Mouse (Mus musculus) neural tube, embryonic 15.5 days (tissue): ENCODE measurements around the gene Sez6. TPM values are rescaled to one million over a fixed set of nuclear protein-coding genes. Genes with fewer than 3 reads are reported as not detected.
A peak's percentile ranks its signal among the peaks of the same experiment; 100 is the strongest.

Experiments
- ATAC-seq: fragments of 200-750 bp; cut with Nextera tagmentation; 2 replicates; pipeline ENCODE4 v1.8.0; 2017; ENCODE audit warnings: mild to moderate bottlenecking, moderate TSS enrichment, moderate library complexity; ENCODE audit not compliant: low FRiP score
- H3K27ac ChIP-seq: fragments of 300-500 bp; sonication (generic); replicated peaks from 2 replicates; pipeline ENCODE4 v1.5.1; 2015; ENCODE audit warnings: mild to moderate bottlenecking, inconsistent platforms
- H3K27me3 ChIP-seq: fragments of 300-500 bp; sonication (generic); replicated peaks from 2 replicates; pipeline ENCODE4 v1.6.1; 2015; ENCODE audit warnings: inconsistent platforms
- H3K36me3 ChIP-seq: fragments of 300-500 bp; sonication (generic); 2 replicates; pipeline ENCODE4 v1.6.1; 2015; ENCODE audit warnings: inconsistent platforms
- H3K4me1 ChIP-seq: fragments of 300-500 bp; sonication (generic); 2 replicates; pipeline ENCODE4 v1.6.1; 2015; ENCODE audit warnings: inconsistent platforms
- H3K4me2 ChIP-seq: fragments of 300-500 bp; sonication (generic); 2 replicates; pipeline ENCODE4 v1.6.1; 2015; ENCODE audit warnings: inconsistent platforms, mild to moderate bottlenecking, moderate library complexity
- H3K4me3 ChIP-seq: fragments of 300-500 bp; sonication (generic); replicated peaks from 2 replicates; pipeline ENCODE4 v1.5.1; 2015; ENCODE audit warnings: mild to moderate bottlenecking, inconsistent platforms
- H3K9ac ChIP-seq: fragments of 300-500 bp; sonication (generic); replicated peaks from 2 replicates; pipeline ENCODE4 v1.6.1; 2015; ENCODE audit warnings: mild to moderate bottlenecking, inconsistent platforms
- H3K9me3 ChIP-seq: fragments of 300-500 bp; sonication (generic); replicated peaks from 2 replicates; pipeline ENCODE4 v1.6.1; 2016; ENCODE audit warnings: inconsistent platforms
- WGBS: fragments of 180-500 bp; shearing (Covaris S2); methylation state at CpG from one replicate; pipeline ENCODE4 v1.1.7; 2015; ENCODE audit warnings: mixed read lengths; 5-methylcytosine and 5-hydroxymethylcytosine counted together
- polyA plus RNA-seq: library from polyadenylated mRNA; unstranded; fragments of >200 nt; fragmentation: Nextera tagmentation; extraction: Ambion mirVana; gene quantifications from 2 replicates; pipeline ENCODE4 v1.2.1, GENCODE M21; 2015

The Sez6 gene
- polyA plus RNA-seq, 1 experiment from 2014 or later, result 123 TPM

DNA sequence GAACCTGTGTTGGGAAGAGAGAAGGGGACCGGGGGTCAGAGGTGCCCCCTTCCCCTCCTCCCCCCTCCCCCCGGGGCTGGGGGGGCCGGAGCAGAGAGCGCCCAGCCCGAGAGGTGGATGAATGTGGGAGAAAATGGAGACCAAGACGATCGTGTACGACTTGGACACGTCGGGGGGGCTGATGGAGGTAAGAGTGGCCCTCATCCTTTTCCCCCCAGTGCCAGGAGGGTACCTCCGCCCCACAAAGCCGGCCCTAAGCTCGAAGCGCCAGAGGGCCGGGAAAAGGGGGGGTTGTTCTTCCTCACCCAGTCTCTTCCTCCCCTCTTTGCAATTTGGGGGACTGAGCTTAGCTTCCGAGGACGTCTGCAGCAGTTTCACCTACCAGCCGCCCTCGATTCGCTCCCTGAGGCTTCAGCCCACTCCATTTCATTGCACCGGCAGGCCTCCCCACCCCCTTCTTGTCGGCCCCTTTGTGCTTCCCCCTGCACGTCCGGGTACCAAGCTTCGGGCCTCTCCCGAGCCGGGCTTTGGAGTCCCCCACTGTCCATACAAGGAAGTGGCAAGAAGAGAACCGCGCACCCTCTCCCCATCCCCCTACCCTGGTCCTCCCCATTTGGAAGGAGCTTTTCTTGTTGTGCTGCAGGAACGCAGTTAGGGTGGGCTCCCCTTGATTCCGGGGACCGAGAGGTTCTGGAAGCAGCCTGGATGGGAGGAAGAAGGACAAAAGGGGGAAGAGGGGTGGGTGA lies 52.8 kb downstream of the Sez6 start:
- Histone ChIP-seq H3K4me2 (peak overlapping the region; percentile 87), H3K4me3 (peak overlapping the region; percentile 85), H3K36me3 (peaks cover 7% of the 10 kb centered on the region; the same call in 1 of the 2 replicates), H3K4me1 (peaks cover 31% of the 10 kb centered on the region), H3K9ac (peak overlapping the region; percentile 94), H3K27me3 (0 out of 2 replicates have a peak, but pooled peaks cover under 1% of the 10 kb centered on the region), H3K27ac (peak overlapping the region; percentile 91), H3K9me3 (no peaks in the 10 kb centered on the region)
- WGBS, result 0% methylated on average over 28 of the region's 32 CpGs
- ATAC-seq, result no peak

DNA sequence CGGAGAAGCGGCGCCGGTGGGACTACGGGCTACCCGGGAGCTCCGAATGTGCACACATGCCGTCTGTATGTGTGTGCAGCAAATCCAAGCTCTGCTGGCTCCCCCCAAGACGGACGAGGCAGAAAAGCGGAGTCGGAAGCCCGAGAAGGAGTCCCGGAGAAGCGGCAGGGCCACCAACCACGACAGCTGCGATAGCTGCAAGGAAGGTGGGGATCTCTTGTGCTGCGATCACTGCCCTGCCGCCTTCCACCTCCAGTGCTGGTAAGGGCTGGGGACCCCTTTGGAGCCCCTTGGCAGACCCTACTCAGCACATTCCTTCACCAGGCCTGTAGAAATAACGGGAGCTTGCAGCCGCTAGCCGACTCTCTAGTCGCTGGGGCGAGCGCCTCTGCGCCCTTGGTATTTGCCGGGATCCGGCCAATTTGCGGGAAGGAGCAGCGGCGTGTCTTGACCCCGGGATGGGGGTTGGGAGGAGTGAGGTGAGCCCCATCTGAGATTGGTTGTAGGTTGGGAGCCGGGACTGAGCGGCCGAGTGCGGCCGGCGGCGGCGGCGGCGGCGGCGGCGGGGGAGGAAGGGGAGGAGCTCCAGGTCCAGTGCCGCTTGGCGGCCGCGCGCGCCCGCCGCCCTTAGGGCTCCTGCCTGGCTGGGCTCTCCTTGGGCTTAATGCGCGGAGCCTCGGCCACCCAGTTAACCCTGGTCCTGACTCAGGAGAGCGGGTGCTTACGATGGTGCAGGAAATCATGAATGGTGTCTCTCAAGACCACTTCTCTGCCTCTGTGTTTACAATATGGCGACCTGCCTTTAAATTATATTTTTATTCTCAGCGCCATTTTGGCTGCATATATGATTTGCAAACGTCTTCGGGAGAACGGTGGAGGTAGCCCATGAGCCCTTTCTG lies 53.6 kb downstream of the Sez6 start:
- ATAC-seq, result no peak
- peak overlapping the region; percentile 94 for H3K9ac ChIP-seq

DNA sequence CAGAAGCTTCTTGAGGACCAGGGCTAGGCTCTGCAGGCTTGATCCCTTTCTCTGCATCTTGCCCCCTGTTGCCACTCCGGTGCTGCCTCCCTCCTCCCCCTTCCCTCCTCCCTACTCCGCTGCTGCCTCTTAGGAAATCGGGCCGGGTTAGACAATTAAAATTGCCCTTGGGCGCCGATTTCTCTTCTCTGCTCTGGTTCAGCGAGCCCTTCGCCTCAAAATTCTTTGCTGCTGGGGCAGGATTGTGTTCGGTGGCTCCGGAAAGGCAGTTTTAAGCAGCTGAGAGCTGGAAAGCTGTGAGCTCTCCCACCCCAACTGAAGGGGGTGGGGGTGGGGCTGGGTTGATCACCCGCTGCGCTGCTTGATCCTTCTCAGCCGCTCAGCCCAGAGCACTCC lies 54.2 kb downstream of the Sez6 start:
- peak overlapping the region; percentile 94 for H3K9ac ChIP-seq
- peaks cover 15% of the 10 kb centered on the region for H3K36me3 ChIP-seq
- ATAC-seq, result no peak
- peak overlapping the region; percentile 91 for H3K27ac ChIP-seq
- peaks cover 31% of the 10 kb centered on the region for H3K4me1 ChIP-seq
- 0% methylated on average over 13 of the region's 13 CpGs for WGBS
- H3K27me3 ChIP-seq, result no peaks in the 10 kb centered on the region
- H3K4me2 ChIP-seq, result peak overlapping the region; percentile 87
- peak overlapping the region; percentile 85 for H3K4me3 ChIP-seq
- H3K9me3 ChIP-seq, result no peaks in the 10 kb centered on the region

More for the DNA sequence above, 53.6 kb downstream of the Sez6 start:
- H3K9me3 ChIP-seq, result no peaks in the 10 kb centered on the region
- H3K4me3 ChIP-seq, result peak overlapping the region; percentile 85
- peaks cover 10% of the 10 kb centered on the region for H3K36me3 ChIP-seq
- peak overlapping the region; percentile 91 for H3K27ac ChIP-seq
- H3K4me2 ChIP-seq, result peak overlapping the region; percentile 87
- no peaks in the 10 kb centered on the region for H3K27me3 ChIP-seq
- WGBS, result under 1% methylated on average over 57 of the region's 63 CpGs
- H3K4me1 ChIP-seq, result peaks cover 31% of the 10 kb centered on the region

DNA sequence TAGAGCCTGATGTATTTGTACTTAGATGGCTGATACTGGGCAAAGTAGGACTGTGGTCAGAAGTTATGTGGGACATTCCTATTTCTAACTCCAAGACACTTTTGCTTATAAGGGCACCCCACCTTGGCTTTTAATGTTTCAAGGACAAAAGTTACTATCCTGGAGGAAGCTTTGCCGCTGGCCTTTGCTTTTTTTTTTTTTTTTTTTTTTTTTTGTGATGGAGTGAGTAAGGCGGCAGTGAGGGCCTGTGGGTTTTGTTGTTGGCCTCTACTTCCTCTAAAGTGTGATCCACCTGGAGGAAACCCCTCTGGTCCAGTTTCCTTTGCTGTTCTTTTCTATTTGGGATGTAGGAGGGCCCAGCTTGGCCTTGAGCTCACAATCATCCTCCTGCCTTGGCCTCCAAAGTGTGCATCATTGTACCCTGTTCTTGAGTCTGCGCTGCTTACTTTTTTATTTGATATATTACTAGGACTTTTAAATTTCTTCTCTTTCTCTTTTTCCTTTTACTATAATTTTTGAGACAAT lies 55.0 kb downstream of the Sez6 start:
- Histone ChIP-seq H3K27ac (peak overlapping the region; percentile 91), H3K36me3 (peaks cover 18% of the 10 kb centered on the region), H3K9me3 (no peaks in the 10 kb centered on the region), H3K27me3 (no peaks in the 10 kb centered on the region), H3K9ac (peak overlapping the region; percentile 94), H3K4me1 (peaks cover 25% of the 10 kb centered on the region), H3K4me3 (peak overlapping the region; percentile 85), H3K4me2 (peak overlapping the region; percentile 87)
- no peak for ATAC-seq
- WGBS, result 86% methylated on average over 3 of the region's 3 CpGs

DNA sequence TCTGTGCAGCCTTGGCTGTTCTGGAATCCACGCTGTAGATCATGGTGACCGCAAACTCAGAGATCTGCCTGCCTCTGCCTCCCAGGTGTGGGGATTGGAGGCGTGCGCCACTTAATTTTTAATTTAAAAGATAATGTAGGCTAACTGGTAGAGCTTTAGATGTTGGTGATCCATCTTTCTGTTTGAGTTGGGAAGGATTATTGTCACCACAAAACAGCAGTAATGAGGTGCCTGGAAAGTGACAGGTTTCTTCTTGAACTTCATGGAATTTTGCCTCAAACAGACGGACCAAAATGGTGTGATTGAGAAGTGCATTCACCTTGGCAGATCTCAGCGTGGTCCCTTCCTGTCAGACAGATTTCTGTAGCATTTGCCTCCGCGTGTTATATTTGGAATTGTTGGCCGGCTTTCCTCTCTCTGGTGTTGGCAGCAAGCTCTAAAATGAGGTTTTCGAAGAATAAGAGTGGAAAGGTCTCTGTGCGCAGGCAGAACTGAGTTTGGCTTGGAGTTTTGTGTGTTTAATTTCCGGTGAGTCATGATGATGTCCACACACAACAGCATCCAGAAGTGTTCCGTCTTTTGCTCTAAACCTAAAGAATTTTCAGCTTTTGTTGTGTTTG lies 58.6 kb downstream of the Sez6 start:
- peaks cover 22% of the 10 kb centered on the region for H3K36me3 ChIP-seq
- H3K4me2 ChIP-seq, result no peak overlapping the region
- no peaks in the 10 kb centered on the region for H3K9me3 ChIP-seq
- H3K27ac ChIP-seq, result no peak overlapping the region
- H3K4me3 ChIP-seq, result no peak overlapping the region
- WGBS, result 94% methylated on average over 13 of the region's 13 CpGs
- no peaks in the 10 kb centered on the region for H3K27me3 ChIP-seq
- H3K9ac ChIP-seq, result no peak overlapping the region
- H3K4me1 ChIP-seq, result peaks cover 17% of the 10 kb centered on the region
- ATAC-seq, result no peak

DNA sequence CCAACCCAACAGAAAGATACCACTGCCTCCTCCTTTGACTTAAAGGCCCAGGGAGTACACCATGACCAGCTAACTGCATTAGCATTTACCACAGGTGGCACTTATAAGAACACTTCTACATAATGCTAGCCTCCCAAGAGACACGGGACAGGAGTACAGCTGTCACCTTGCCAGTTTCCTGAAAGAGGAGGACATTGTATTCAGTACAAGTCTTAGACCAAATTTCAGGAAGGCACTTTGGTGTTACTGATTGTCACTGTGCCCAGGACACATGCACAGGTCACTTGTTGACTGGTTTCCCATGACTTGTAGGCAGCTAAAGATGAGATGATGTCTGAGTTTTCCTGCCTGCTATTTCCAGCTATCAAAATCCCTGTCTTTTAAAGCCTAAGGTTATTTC lies 65.0 kb downstream of the Sez6 start:
- Histone ChIP-seq H3K9me3 (no peaks in the 10 kb centered on the region), H3K4me1 (no peaks in the 10 kb centered on the region), H3K4me3 (no peak overlapping the region), H3K27me3 (no peaks in the 10 kb centered on the region), H3K27ac (no peak overlapping the region), H3K9ac (no peak overlapping the region), H3K36me3 (peaks cover 3% of the 10 kb centered on the region; the same call in 1 of the 2 replicates), H3K4me2 (no peak overlapping the region)
- ATAC-seq, result no peak
- 74% methylated on average over 1 of the region's 1 CpGs for WGBS

DNA sequence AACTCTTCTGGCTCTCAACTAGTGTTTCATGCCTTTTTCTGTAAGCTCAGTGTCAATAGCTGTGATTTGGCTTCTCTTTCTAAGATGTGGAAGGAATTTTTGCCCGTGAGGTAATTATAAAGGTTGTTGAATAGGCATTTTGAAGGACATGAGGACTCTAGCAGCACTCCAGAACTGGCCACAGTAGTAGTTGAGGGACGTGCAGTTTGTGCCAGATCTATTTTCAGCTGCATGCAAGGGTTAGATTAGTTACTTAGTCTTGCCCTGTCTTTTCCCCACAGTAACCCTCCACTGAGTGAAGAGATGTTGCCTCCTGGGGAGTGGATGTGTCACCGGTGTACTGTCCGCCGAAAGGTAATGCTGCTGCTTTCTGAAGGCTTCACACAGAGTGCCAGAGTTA lies 75.8 kb downstream of the Sez6 start:
- Histone ChIP-seq H3K4me2 (no peak overlapping the region), H3K27ac (no peak overlapping the region), H3K4me1 (peaks cover 3% of the 10 kb centered on the region; the same call in 1 of the 2 replicates), H3K4me3 (no peak overlapping the region), H3K36me3 (peaks cover 47% of the 10 kb centered on the region), H3K9me3 (no peaks in the 10 kb centered on the region), H3K9ac (no peak overlapping the region), H3K27me3 (no peaks in the 10 kb centered on the region)
- no peak for ATAC-seq
- 96% methylated on average over 5 of the region's 5 CpGs for WGBS

DNA sequence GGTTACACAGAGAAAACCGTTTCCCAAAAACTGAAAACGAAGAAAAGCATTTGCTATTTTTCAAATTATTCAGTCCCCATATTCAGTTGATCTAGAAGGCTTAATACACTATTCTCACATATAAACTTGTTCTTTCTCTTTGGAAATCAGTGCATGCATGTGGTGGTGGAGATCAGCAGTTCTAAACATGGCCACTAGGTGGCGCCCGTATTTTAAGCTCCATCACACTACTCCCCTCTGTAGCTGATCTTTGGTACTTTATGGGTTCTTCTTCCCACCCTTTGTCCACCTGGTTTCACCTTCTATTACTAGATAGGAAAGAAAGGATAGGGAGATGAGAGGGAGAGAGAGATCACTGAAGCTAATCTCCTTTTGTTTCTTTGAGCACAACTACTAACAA lies 89.1 kb downstream of the Sez6 start:
- Histone ChIP-seq H3K4me3 (no peak overlapping the region), H3K4me2 (no peak overlapping the region), H3K9me3 (no peaks in the 10 kb centered on the region), H3K27ac (no peak overlapping the region), H3K4me1 (no peaks in the 10 kb centered on the region), H3K9ac (no peak overlapping the region), H3K36me3 (peaks cover 83% of the 10 kb centered on the region), H3K27me3 (no peaks in the 10 kb centered on the region)
- ATAC-seq, result peak; percentile 65; the same call in 1 of the 2 replicates
- WGBS, result 19% methylated on average over 4 of the region's 4 CpGs

DNA sequence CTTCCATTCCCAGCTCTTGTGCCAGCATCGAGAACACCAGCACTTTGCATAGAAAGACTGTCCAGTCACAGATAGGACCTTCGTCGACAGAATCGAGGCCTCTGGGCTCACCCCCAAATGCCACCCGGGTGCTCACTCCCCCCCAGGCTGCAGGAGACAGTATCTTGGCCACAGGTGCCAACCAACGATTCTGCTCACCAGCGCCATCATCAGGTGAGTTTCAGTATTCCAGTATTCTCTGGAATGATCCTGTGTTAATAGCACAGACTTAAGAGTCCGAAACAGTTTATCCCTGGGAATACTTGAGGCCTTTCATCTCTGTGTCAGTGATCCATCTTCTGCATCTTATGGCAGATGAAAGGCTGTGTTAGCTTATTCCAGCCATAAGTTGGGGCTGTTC lies 93.0 kb downstream of the Sez6 start:
- 86% methylated on average over 8 of the region's 8 CpGs for WGBS
- peaks cover 80% of the 10 kb centered on the region for H3K36me3 ChIP-seq

More for the DNA sequence above, 93.0 kb downstream of the Sez6 start:
- no peak overlapping the region for H3K9ac ChIP-seq
- H3K27me3 ChIP-seq, result no peaks in the 10 kb centered on the region
- no peaks in the 10 kb centered on the region for H3K9me3 ChIP-seq
- ATAC-seq, result no peak
- no peak overlapping the region for H3K4me3 ChIP-seq
- no peak overlapping the region for H3K27ac ChIP-seq
- H3K4me2 ChIP-seq, result no peak overlapping the region
- H3K4me1 ChIP-seq, result no peaks in the 10 kb centered on the region
